In the genomic region with DNA sequence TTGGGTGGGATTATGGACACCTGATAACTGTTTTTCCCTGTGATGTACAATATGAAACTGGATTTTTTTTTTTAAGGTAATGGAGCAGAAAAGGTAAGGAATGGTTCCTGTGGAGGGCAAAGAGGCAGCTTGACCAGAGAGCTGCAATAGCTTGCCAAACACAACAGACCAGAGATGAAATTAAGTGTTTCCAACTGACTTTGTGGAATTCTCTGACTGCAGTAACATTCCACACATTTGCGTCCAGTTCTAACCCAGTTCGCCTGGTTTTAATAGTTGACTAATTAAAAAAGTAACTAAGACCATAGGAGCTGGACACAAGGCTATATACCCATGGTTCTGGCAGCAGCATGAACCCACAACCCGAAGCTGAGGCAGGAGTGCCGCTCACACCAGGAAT, we compare ENCODE assay signal across 28 mouse cellular contexts. TPM values are rescaled to one million over a fixed set of nuclear protein-coding genes. Genes with fewer than 3 reads are reported as not detected.
"Had no signal": no experiment of that assay in that cellular context is flagged by ENCODE, and none has a peak within 500 bp of the region (broad histone marks: within the 10 kb centered on the region; RNA-seq: fewer than 3 reads in every experiment).

No protein-coding gene starts in this region.

- ATAC-seq: intestine, postnatal 0 days; liver, postnatal 0 days; lung, postnatal 0 days had no signal

- H3K27me3 ChIP-seq: limb, embryonic 12.5 days; limb, embryonic 15.5 days had no signal

- H3K4me3 ChIP-seq: left cerebral cortex, adult 2 months; limb, embryonic 12.5 days; limb, embryonic 15.5 days had no signal

- H3K27ac ChIP-seq: kidney, postnatal 0 days; left cerebral cortex, adult 2 months; limb, embryonic 15.5 days; liver, embryonic 14.5 days; macrophage; stomach, postnatal 0 days had no signal

- H3K9me3 ChIP-seq: limb, embryonic 12.5 days; limb, embryonic 15.5 days had no signal

- DNase-seq: layer of hippocampus, postnatal 36 days; left cerebral cortex, postnatal 4 days; liver, postnatal 0 days; lung, embryonic 14.5 days; midbrain, embryonic 14.5 days; right cerebral cortex, postnatal 4 days; thymus, adult 2 months; thymus, postnatal 14 days; thymus, postnatal 4 days had no signal

- H3K36me3 ChIP-seq: limb, embryonic 12.5 days; limb, embryonic 15.5 days had no signal

- H3K9ac ChIP-seq: limb, embryonic 12.5 days; limb, embryonic 15.5 days; liver, embryonic 14.5 days; liver, postnatal 0 days; lung, embryonic 14.5 days had no signal

- H3K4me2 ChIP-seq: limb, embryonic 12.5 days; limb, embryonic 15.5 days; liver, embryonic 11.5 days; lung, embryonic 14.5 days had no signal

RNA-seq across cellular contexts. Expression of a gene that starts 7.4 kb away (rescaled TPM):
- total RNA-seq: layer of hippocampus, adult 8-10 months; layer of hippocampus, postnatal 10 days; layer of hippocampus, postnatal 36 days; left cerebral cortex, adult 2 months; left cerebral cortex, postnatal 14 days; megakaryocyte, adult 5-6 weeks; midbrain, postnatal 0 days had no signal
- polyA plus RNA-seq: macrophage had no signal

RNA-seq across cellular contexts. Expression of a gene that starts 11.4 kb away (rescaled TPM):
- total RNA-seq: layer of hippocampus, adult 8-10 months; layer of hippocampus, postnatal 10 days; layer of hippocampus, postnatal 36 days; left cerebral cortex, adult 2 months; left cerebral cortex, postnatal 14 days; left cerebral cortex, postnatal 4 days; megakaryocyte, adult 5-6 weeks; midbrain, postnatal 0 days had no signal
- polyA plus RNA-seq: intestine, embryonic 14.5 days; intestine, postnatal 0 days; limb, embryonic 12.5 days; liver, embryonic 11.5 days; liver, embryonic 14.5 days; liver, postnatal 0 days; lung, embryonic 14.5 days; lung, postnatal 0 days; macrophage; midbrain, embryonic 14.5 days; midbrain, postnatal 0 days; neural tube, embryonic 11.5 days; neural tube, embryonic 14.5 days; stomach, embryonic 14.5 days; stomach, postnatal 0 days; thymus, adult 2 months had no signal

RNA-seq across cellular contexts. Expression of a gene that starts 11.5 kb away (rescaled TPM):
- total RNA-seq: layer of hippocampus, adult 8-10 months; layer of hippocampus, postnatal 10 days; layer of hippocampus, postnatal 36 days; left cerebral cortex, adult 2 months; left cerebral cortex, postnatal 14 days; left cerebral cortex, postnatal 4 days; megakaryocyte, adult 5-6 weeks; midbrain, postnatal 0 days had no signal
- polyA plus RNA-seq: intestine, embryonic 14.5 days; limb, embryonic 12.5 days; liver, embryonic 14.5 days; liver, postnatal 0 days; lung, embryonic 14.5 days; lung, postnatal 0 days; macrophage; midbrain, embryonic 14.5 days; midbrain, postnatal 0 days; stomach, embryonic 14.5 days; stomach, postnatal 0 days; thymus, adult 2 months had no signal

RNA-seq across cellular contexts. Expression of a gene that starts 42.1 kb away (rescaled TPM):
- total RNA-seq: layer of hippocampus, adult 8-10 months; layer of hippocampus, postnatal 10 days; layer of hippocampus, postnatal 36 days; left cerebral cortex, adult 2 months; left cerebral cortex, postnatal 14 days; left cerebral cortex, postnatal 4 days; megakaryocyte, adult 5-6 weeks; midbrain, postnatal 0 days had no signal
- polyA plus RNA-seq: intestine, embryonic 14.5 days; intestine, postnatal 0 days; kidney, postnatal 0 days; limb, embryonic 12.5 days; liver, embryonic 11.5 days; liver, embryonic 14.5 days; liver, postnatal 0 days; lung, embryonic 14.5 days; lung, postnatal 0 days; macrophage; neural tube, embryonic 11.5 days; stomach, embryonic 14.5 days; stomach, postnatal 0 days; thymus, adult 2 months had no signal

RNA-seq across cellular contexts. Expression of a gene that starts 45.1 kb away (rescaled TPM):
- total RNA-seq: layer of hippocampus, adult 8-10 months; layer of hippocampus, postnatal 10 days; layer of hippocampus, postnatal 36 days; left cerebral cortex, adult 2 months; left cerebral cortex, postnatal 14 days; left cerebral cortex, postnatal 4 days; megakaryocyte, adult 5-6 weeks; midbrain, postnatal 0 days had no signal
- polyA plus RNA-seq: intestine, embryonic 14.5 days; intestine, postnatal 0 days; kidney, postnatal 0 days; limb, embryonic 12.5 days; limb, embryonic 15.5 days; liver, embryonic 11.5 days; liver, embryonic 14.5 days; liver, postnatal 0 days; lung, embryonic 14.5 days; lung, postnatal 0 days; macrophage; midbrain, embryonic 14.5 days; midbrain, postnatal 0 days; neural tube, embryonic 11.5 days; neural tube, embryonic 14.5 days; stomach, embryonic 14.5 days; stomach, postnatal 0 days; thymus, adult 2 months had no signal
